Mouse (Mus musculus) midbrain, embryonic 14.5 days (tissue): Measurements from ENCODE around the gene Sv2b. TPM values are rescaled to one million over a fixed set of nuclear protein-coding genes. Genes with fewer than 3 reads are reported as not detected.
A peak's percentile ranks its signal among the peaks of the same experiment; 100 is the strongest.
"Not testable (repeated sequence)": the region's sequence is repeated elsewhere in the genome, so short reads cannot be mapped to it uniquely, and the experiment has no call there.

Source experiments
- ATAC-seq: fragments of 200-750 bp; cut with Nextera tagmentation; 2 replicates; pipeline ENCODE4 v1.8.0; 2017; ENCODE audit warnings: moderate number of reproducible peaks, moderate library complexity; ENCODE audit not compliant: low FRiP score, low TSS enrichment
- DNase-seq: peaks from one replicate; pipeline ENCODE4 v3.0.0-alpha.2; 2015
- H3K27ac ChIP-seq: fragments of 300-500 bp; sonication (generic); replicated peaks from 2 replicates; pipeline ENCODE4 v1.5.1; 2014; ENCODE audit warnings: mild to moderate bottlenecking, low read depth, low read length, moderate library complexity
- H3K27me3 ChIP-seq: fragments of 300-500 bp; sonication (generic); 2 replicates; pipeline ENCODE4 v1.6.1; 2014; ENCODE audit warnings: low read length, control low read depth, mixed read lengths; ENCODE audit not compliant: control insufficient read depth, insufficient read depth
- H3K36me3 ChIP-seq: fragments of 300-500 bp; sonication (generic); 2 replicates; pipeline ENCODE4 v1.6.1; 2014; ENCODE audit warnings: low read length, control low read depth; ENCODE audit not compliant: control insufficient read depth, insufficient read depth
- H3K4me1 ChIP-seq: fragments of 300-500 bp; sonication (generic); 2 replicates; pipeline ENCODE4 v1.6.1; 2014; ENCODE audit warnings: mild to moderate bottlenecking, antibody characterized with exemption, low read length, control low read depth; ENCODE audit not compliant: control insufficient read depth, insufficient read depth
- H3K4me2 ChIP-seq: fragments of 300-500 bp; sonication (generic); 2 replicates; pipeline ENCODE4 v1.6.1; 2014; ENCODE audit warnings: mild to moderate bottlenecking, low read length, moderate library complexity
- H3K4me3 ChIP-seq: fragments of 300-500 bp; sonication (generic); replicated peaks from 2 replicates; pipeline ENCODE4 v1.5.1; 2014; ENCODE audit warnings: low read depth, low read length
- H3K9ac ChIP-seq: fragments of 300-500 bp; sonication (generic); replicated peaks from 2 replicates; pipeline ENCODE4 v1.6.1; 2014; ENCODE audit warnings: mild to moderate bottlenecking, low read length, moderate library complexity
- H3K9me3 ChIP-seq: fragments of 300-500 bp; sonication (generic); 2 replicates; pipeline ENCODE4 v1.6.1; 2016; ENCODE audit warnings: low read length, control low read depth, mixed read lengths; ENCODE audit not compliant: control insufficient read depth
- WGBS: fragments of 180-500 bp; shearing (Covaris S2); extraction: QIAGEN DNeasy Blood & Tissue Kit; methylation state at CpG from one replicate; pipeline ENCODE4 v1.1.7; 2014; 5-methylcytosine and 5-hydroxymethylcytosine counted together
- polyA plus RNA-seq: library from polyadenylated mRNA; unstranded; fragments of >200 nt; fragmentation: Nextera tagmentation; extraction: Ambion mirVana; gene quantifications from 2 replicates; pipeline ENCODE4 v1.2.1, GENCODE M21; 2014

Gene Sv2b
- polyA plus RNA-seq, 1 experiment from 2014 or later, result 5.9 TPM

DNA sequence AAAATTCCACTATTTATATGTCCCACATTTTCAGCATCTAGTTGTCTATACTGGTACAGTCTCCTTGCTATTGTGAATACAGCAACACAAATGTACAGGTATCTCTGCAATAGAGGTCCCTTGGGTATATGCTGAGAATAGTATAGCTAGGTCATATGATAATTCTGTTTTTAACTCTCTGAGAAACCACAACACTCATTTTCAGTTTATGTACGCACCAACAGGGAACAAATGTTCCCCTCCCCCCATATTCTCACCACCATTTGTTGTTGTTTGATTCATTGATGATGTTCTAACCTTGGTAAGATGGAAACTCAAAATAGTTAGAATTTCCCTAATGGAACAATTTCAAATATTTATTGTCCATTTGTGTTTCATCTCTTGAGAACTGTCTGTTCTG, 16.2 kb upstream of the Sv2b start:
- ATAC-seq (no peak), DNase-seq (no peak)
- H3K27me3 ChIP-seq, result no peaks in the 10 kb centered on the region
- H3K9ac ChIP-seq, result no peak overlapping the region
- H3K27ac ChIP-seq, result no peak overlapping the region
- H3K4me1 ChIP-seq, result peaks cover 16% of the 10 kb centered on the region
- H3K9me3 ChIP-seq, result no peaks in the 10 kb centered on the region
- no peak overlapping the region for H3K4me2 ChIP-seq
- H3K36me3 ChIP-seq, result no peaks in the 10 kb centered on the region
- no peak overlapping the region for H3K4me3 ChIP-seq
- 86% methylated on average over 1 of the region's 1 CpGs for WGBS

DNA sequence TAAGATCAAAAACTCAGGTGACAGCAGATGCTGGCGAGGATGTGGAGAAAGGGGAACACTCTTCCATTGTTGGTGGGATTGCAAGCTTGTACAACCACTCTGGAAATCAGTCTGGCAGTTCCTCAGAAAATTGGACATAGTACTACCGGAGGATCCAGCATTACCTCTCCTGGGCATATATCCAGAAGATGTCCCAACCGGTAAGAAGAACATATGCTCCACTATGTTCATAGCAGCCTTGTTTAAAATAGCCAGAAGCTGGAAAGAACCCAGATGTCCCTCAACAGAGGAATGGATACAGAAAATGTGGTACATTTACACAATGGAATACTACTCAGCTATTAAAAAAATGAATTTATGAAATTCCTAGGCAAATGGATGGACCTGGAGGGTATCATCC, 13.7 kb upstream of the Sv2b start:
- not testable (repeated sequence) for H3K36me3 ChIP-seq, H3K4me1 ChIP-seq, H3K4me2 ChIP-seq, H3K9me3 ChIP-seq, H3K27me3 ChIP-seq, DNase-seq, H3K27ac ChIP-seq, H3K4me3 ChIP-seq, H3K9ac ChIP-seq, ATAC-seq
- WGBS, result 94% methylated on average over 3 of the region's 3 CpGs

DNA sequence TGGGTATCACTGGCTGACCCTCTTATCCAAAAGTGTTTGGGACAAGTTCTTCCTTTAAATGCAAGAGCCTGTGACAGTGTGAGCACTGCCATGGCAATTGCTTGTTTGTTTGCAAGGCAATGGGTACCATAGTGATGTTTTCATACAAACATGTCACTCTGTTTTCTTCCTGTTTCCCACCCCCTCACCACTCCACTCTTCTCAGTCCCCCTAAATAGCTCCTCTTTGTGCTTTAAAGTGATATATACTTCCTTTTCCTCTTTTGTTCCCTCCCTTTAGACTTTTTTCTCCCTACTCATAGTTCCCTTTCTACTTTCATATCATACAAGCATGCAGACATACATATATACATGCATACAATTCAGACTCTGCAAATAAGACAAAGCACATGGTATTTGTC, 10.9 kb upstream of the Sv2b start:
- H3K4me1 ChIP-seq, result no peaks in the 10 kb centered on the region
- H3K27ac ChIP-seq, result no peak overlapping the region
- no peak overlapping the region for H3K9ac ChIP-seq
- H3K27me3 ChIP-seq, result no peaks in the 10 kb centered on the region
- H3K4me3 ChIP-seq, result no peak overlapping the region
- no peaks in the 10 kb centered on the region for H3K36me3 ChIP-seq
- DNase-seq (no peak), ATAC-seq (no peak)
- H3K9me3 ChIP-seq, result no peaks in the 10 kb centered on the region
- no peak overlapping the region for H3K4me2 ChIP-seq

DNA sequence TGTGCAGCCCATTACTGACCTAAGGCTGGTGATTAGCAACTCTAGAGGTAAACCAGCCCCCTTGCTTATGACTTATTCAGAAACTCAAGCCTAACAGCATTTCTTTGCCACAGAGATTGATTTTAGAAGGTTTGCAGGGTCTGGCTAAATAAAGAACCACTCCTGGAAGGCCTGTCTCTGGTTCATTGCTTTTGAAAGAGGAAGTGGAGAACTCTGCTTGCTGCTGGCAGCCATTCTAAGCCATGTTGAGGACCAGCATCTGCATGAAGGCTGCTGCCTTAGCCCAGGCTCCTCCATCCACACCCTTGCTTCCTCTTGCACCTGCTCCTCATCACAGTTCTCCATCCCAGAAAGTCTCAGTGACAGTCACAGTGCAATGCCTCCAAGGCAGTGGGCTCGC, 9.3 kb upstream of the Sv2b start:
- Histone ChIP-seq H3K4me2 (no peak overlapping the region), H3K9me3 (no peaks in the 10 kb centered on the region), H3K36me3 (no peaks in the 10 kb centered on the region), H3K4me1 (no peaks in the 10 kb centered on the region), H3K4me3 (no peak overlapping the region), H3K27ac (no peak overlapping the region), H3K9ac (no peak overlapping the region), H3K27me3 (no peaks in the 10 kb centered on the region)
- 93% methylated on average over 1 of the region's 1 CpGs for WGBS
- no peak for DNase-seq
- ATAC-seq, result no peak

DNA sequence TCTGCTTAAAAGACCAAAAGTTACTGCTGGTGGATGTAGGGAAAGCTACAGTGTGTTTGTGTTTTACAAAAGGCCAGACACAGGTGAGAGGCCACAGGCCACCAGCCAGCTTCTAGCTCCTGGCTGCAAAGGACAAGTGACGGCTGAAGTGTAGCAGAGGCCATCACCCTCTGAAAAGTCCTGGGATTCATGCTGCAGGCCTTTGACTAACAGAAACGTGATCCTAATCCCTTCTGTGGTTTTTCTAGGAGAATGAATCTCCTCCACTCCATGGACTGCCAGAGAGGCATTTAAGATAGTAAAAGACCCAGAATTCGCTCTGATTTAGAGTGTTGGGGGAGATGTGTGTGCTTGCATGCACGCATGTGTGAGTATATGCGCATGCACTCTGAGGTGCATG, 5.8 kb upstream of the Sv2b start:
- Histone ChIP-seq H3K4me2 (no peak overlapping the region), H3K9me3 (no peaks in the 10 kb centered on the region), H3K36me3 (no peaks in the 10 kb centered on the region), H3K4me3 (no peak overlapping the region), H3K9ac (no peak overlapping the region), H3K27me3 (peaks cover 3% of the 10 kb centered on the region; the same call in 1 of the 2 replicates), H3K4me1 (no peaks in the 10 kb centered on the region), H3K27ac (no peak overlapping the region)
- DNase-seq (no peak), ATAC-seq (no peak)
- 54% methylated on average over 5 of the region's 5 CpGs for WGBS

DNA sequence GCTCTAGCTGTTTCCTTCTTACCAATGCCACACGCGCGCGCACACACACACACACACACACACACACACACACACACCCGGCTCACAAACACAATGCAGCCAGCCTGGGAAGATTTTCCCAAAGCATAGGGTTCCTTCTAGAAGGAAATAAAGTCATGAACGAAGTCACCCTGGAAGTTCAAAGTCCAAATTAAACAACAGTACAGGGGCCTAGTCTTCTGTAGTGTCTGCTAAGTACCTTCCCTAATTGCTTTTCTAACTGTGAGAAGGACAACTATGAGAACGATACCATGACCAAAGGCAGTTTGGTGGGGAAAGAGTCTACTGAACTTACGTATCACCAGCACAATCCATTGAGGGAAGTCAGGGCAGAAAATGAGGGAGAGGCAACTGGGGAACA, 508 bp upstream of the Sv2b start:
- no peak for DNase-seq
- Histone ChIP-seq H3K4me2 (no peak overlapping the region), H3K27me3 (peaks cover 40% of the 10 kb centered on the region), H3K4me3 (no peak overlapping the region), H3K27ac (no peak overlapping the region), H3K9ac (no peak overlapping the region), H3K9me3 (no peaks in the 10 kb centered on the region), H3K36me3 (no peaks in the 10 kb centered on the region), H3K4me1 (peaks cover 13% of the 10 kb centered on the region)
- no peak for ATAC-seq
- WGBS, result 81% methylated on average over 8 of the region's 8 CpGs

DNA sequence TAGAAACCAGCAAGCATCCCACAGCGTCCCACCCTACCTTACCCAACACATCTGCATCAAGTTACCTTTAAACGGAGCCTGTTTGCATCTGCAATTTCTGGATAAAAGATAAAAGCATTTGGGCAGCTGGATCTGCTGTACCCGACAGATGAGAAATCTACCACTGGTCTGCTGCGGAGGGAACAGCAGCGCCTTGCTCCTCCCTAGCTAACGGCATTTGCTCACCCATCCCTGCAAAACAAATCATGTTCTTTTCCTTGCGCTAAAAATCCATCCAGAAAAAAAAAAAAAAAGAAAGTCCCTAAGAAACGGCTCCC, 964 bp downstream of the Sv2b start:
- peak overlapping the region; percentile 96 for H3K4me2 ChIP-seq
- no peak overlapping the region for H3K27ac ChIP-seq
- no peaks in the 10 kb centered on the region for H3K36me3 ChIP-seq
- H3K9me3 ChIP-seq, result no peaks in the 10 kb centered on the region
- ATAC-seq (no peak), DNase-seq (no peak)
- H3K27me3 ChIP-seq, result peaks cover 40% of the 10 kb centered on the region
- H3K4me3 ChIP-seq, result peak overlapping the region; percentile 47
- WGBS, result 4% methylated on average over 8 of the region's 8 CpGs
- peak overlapping the region; percentile 20; the same call in 1 of the 2 replicates for H3K9ac ChIP-seq
- peaks cover 13% of the 10 kb centered on the region for H3K4me1 ChIP-seq

DNA sequence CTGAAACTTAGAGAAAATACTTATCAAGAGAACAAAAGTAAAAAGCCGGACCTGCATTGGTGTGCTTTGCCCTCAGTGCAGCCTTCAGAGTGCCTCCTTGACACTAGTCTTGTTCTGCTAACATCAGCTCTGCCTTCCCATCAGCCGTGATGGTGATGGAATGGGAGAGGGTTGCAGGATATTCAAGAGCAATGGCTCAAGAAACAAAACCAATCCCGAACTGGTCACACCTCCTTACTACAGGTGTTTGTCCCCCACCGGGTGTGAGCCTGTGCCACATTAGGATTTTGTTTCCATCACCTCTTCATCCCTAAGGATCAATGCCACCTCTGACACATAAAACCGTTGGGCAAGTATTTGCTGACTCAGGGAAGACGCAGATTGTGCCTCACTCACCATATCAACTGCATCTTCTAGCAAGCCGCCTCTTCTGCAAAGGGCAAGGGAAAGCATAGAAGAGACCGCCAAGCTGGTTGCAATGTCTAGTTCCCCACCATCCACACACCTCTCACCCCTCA, 1.4 kb downstream of the Sv2b start:
- Histone ChIP-seq H3K9me3 (no peaks in the 10 kb centered on the region), H3K4me1 (peaks cover 13% of the 10 kb centered on the region), H3K27me3 (peaks cover 40% of the 10 kb centered on the region), H3K27ac (no peak overlapping the region), H3K4me3 (peak overlapping the region; percentile 47), H3K9ac (peak overlapping the region; percentile 20; the same call in 1 of the 2 replicates), H3K4me2 (peak overlapping the region; percentile 96), H3K36me3 (no peaks in the 10 kb centered on the region)
- ATAC-seq (no peak), DNase-seq (peak; percentile 14)
- WGBS, result 50% methylated on average over 8 of the region's 8 CpGs

DNA sequence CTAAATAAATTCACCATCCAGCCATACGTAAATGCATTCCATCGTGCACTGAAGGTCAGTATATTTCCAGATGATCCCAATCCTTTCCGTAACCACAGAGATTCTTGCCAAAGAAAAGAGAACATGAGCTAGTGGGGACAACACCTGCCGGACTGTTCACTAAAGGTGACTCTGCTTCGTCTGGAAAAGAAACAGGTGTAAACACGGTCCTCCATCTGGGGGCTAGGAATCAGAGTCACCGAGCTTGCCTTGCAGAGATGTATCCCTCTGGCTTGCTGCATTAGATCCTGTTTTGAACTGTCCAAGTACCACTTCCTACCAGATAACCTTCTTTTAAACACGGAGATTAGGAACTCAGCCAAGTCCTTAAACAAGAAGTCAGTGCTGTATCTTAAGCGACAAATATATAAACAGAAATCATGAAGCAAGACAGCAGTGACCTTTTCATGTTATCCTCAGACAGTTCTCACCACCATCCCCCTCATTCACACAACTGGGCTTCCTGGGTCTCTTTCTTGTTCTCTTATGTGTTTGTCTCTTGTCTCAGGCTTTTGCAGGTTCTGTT, 3.1 kb downstream of the Sv2b start:
- Histone ChIP-seq H3K4me2 (no peak overlapping the region), H3K4me1 (peaks cover 13% of the 10 kb centered on the region), H3K27me3 (peaks cover 40% of the 10 kb centered on the region), H3K9me3 (no peaks in the 10 kb centered on the region), H3K4me3 (no peak overlapping the region), H3K9ac (no peak overlapping the region), H3K27ac (no peak overlapping the region), H3K36me3 (no peaks in the 10 kb centered on the region)
- DNase-seq (no peak), ATAC-seq (no peak)
- WGBS, result 80% methylated on average over 9 of the region's 9 CpGs
